Mouse (Mus musculus): ENCODE data around the gene Fgfr2. TPM values are rescaled to one million over a fixed set of nuclear protein-coding genes. Genes with fewer than 3 reads are reported as not detected.

Gene Fgfr2
- total RNA-seq, 1 experiment = 37.5 TPM

GRCm38 (mm10) chr7:132894841-132895555 lies 228.2 kb downstream of the Fgfr2 start:
- no peaks in the 10 kb centered on the region for H3K36me3 ChIP-seq (ENCODE audit: control insufficient read depth, insufficient read depth, low read length, poor library complexity, severe bottlenecking)
- H3K4me3 ChIP-seq (ENCODE audit: insufficient read depth in 1 of 2, low read depth in 1 of 2, low read length in 2 of 2, poor library complexity in 1 of 2, severe bottlenecking in 1 of 2) = no peak overlapping the region
- H3K4me1 ChIP-seq (ENCODE audit: control insufficient read depth in 2 of 2, insufficient read depth in 2 of 2, low read length in 2 of 2, poor library complexity in 1 of 2) = peaks cover 0 to 6% of the 10 kb centered on the region in 2 experiments; a peak in 1 of 4 replicates
- no peak for DNase-seq (ENCODE audit: low read depth, low spot score)
- no peak overlapping the region for H3K27ac ChIP-seq (ENCODE audit: insufficient read depth, low read depth, low read length, poor library complexity, severe bottlenecking)
- TF ChIP-seq ZC3H11A (IDR thresholded peaks at IDR 0.05; ENCODE audit: borderline replicate concordance, low read depth, low read length) (no peak), ZNF384 (IDR thresholded peaks at IDR 0.05; ENCODE audit: low read depth, low read length) (no peak), MAFK (IDR thresholded peaks at IDR 0.05; ENCODE audit: insufficient read depth, low read depth, low read length) (no peak), CHD2 (IDR thresholded peaks at IDR 0.05; ENCODE audit: low read depth, low read length) (no peak), HCFC1 (IDR thresholded peaks at IDR 0.05; ENCODE audit: borderline replicate concordance, insufficient read depth, low read length) (no peak)
- no peaks in the 10 kb centered on the region for H3K9me3 ChIP-seq (ENCODE audit: control insufficient read depth, insufficient read depth, low read depth, low read length)
- in situ Hi-C loops (cut with MboI; ENCODE audit: low sequenced_read_pairs in 2 of 2, unreplicated experiment in 2 of 2) = loop anchor here (5.0 to 25.0 kb wide), 3 partner anchors 233 to 658 kb away; no protein-coding TSS in a partner anchor
- H3K9ac ChIP-seq (ENCODE audit: insufficient read depth, low read depth, low read length, poor library complexity, severe bottlenecking) = no peak overlapping the region

- H3K4me3 ChIP-seq (ENCODE audit: insufficient read depth in 1 of 2, low read depth in 1 of 2, low read length in 2 of 2, poor library complexity in 1 of 2, severe bottlenecking in 1 of 2) = no peak overlapping the region
- no peaks in the 10 kb centered on the region for H3K36me3 ChIP-seq (ENCODE audit: control insufficient read depth, insufficient read depth, low read length, poor library complexity, severe bottlenecking)
- H3K9me3 ChIP-seq (ENCODE audit: control insufficient read depth, insufficient read depth, low read depth, low read length) = no peaks in the 10 kb centered on the region
- no peak for DNase-seq (ENCODE audit: low read depth, low spot score)
- H3K27ac ChIP-seq (ENCODE audit: insufficient read depth, low read depth, low read length, poor library complexity, severe bottlenecking) = no peak overlapping the region
- no peak overlapping the region for H3K9ac ChIP-seq (ENCODE audit: insufficient read depth, low read depth, low read length, poor library complexity, severe bottlenecking)
- in situ Hi-C loops (cut with MboI; ENCODE audit: low sequenced_read_pairs in 2 of 2, unreplicated experiment in 2 of 2) = loop anchor here (25.0 kb wide), 2 partner anchors 231 to 656 kb away; no protein-coding TSS in a partner anchor
- no peak for TF ChIP-seq MAFK (IDR thresholded peaks at IDR 0.05; ENCODE audit: insufficient read depth, low read depth, low read length)
- no peak for TF ChIP-seq ZNF384 (IDR thresholded peaks at IDR 0.05; ENCODE audit: low read depth, low read length)
- TF ChIP-seq CHD2 (IDR thresholded peaks at IDR 0.05; ENCODE audit: low read depth, low read length) = no peak
- TF ChIP-seq ZC3H11A (IDR thresholded peaks at IDR 0.05; ENCODE audit: borderline replicate concordance, low read depth, low read length) = no peak
- TF ChIP-seq HCFC1 (IDR thresholded peaks at IDR 0.05; ENCODE audit: borderline replicate concordance, insufficient read depth, low read length) = no peak
- peaks cover 0 to 6% of the 10 kb centered on the region in 2 experiments; a peak in 1 of 4 replicates for H3K4me1 ChIP-seq (ENCODE audit: control insufficient read depth in 2 of 2, insufficient read depth in 2 of 2, low read length in 2 of 2, poor library complexity in 1 of 2)
Measured at GRCm38 (mm10) chr7:132893336-132893735, 229.8 kb downstream of the Fgfr2 start.

DNA sequence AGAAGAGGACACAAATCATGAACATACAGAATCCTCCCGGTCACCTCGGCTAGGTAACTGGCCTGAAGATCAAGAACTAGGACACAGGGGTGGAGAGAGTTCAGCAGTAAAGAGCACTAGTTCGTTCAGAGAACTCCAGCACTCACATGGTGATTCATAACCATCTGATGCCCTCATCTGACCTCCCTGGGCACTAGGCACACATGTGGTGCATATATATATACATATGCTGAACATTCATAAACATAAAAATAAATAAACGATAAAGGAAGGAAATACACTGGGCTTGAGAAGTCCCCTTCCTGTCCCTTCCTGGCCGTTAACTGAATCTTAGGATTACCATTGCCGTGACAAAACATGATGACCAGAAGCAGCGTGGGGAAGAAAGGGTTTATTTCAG lies 230.3 kb downstream of the Fgfr2 start:
- H3K4me3 ChIP-seq (ENCODE audit: insufficient read depth in 1 of 2, low read depth in 1 of 2, low read length in 2 of 2, poor library complexity in 1 of 2, severe bottlenecking in 1 of 2) = no peak overlapping the region
- H3K36me3 ChIP-seq (ENCODE audit: control insufficient read depth, insufficient read depth, low read length, poor library complexity, severe bottlenecking) = no peaks in the 10 kb centered on the region
- TF ChIP-seq ZC3H11A (IDR thresholded peaks at IDR 0.05; ENCODE audit: borderline replicate concordance, low read depth, low read length) = no peak
- TF ChIP-seq HCFC1 (IDR thresholded peaks at IDR 0.05; ENCODE audit: borderline replicate concordance, insufficient read depth, low read length) = no peak
- TF ChIP-seq MAFK (IDR thresholded peaks at IDR 0.05; ENCODE audit: insufficient read depth, low read depth, low read length) = no peak
- no peak for TF ChIP-seq CHD2 (IDR thresholded peaks at IDR 0.05; ENCODE audit: low read depth, low read length)
- no peak for TF ChIP-seq ZNF384 (IDR thresholded peaks at IDR 0.05; ENCODE audit: low read depth, low read length)
- no peak overlapping the region for H3K27ac ChIP-seq (ENCODE audit: insufficient read depth, low read depth, low read length, poor library complexity, severe bottlenecking)
- H3K9ac ChIP-seq (ENCODE audit: insufficient read depth, low read depth, low read length, poor library complexity, severe bottlenecking) = no peak overlapping the region
- DNase-seq (ENCODE audit: low read depth, low spot score) = no peak
- peaks cover 0 to 6% of the 10 kb centered on the region in 2 experiments; a peak in 1 of 4 replicates for H3K4me1 ChIP-seq (ENCODE audit: control insufficient read depth in 2 of 2, insufficient read depth in 2 of 2, low read length in 2 of 2, poor library complexity in 1 of 2)
- no peaks in the 10 kb centered on the region for H3K9me3 ChIP-seq (ENCODE audit: control insufficient read depth, insufficient read depth, low read depth, low read length)
- in situ Hi-C loops (cut with MboI; ENCODE audit: low sequenced_read_pairs in 2 of 2, unreplicated experiment in 2 of 2) = loop anchor here (25.0 kb wide), 2 partner anchors 231 to 656 kb away; no protein-coding TSS in a partner anchor

DNA sequence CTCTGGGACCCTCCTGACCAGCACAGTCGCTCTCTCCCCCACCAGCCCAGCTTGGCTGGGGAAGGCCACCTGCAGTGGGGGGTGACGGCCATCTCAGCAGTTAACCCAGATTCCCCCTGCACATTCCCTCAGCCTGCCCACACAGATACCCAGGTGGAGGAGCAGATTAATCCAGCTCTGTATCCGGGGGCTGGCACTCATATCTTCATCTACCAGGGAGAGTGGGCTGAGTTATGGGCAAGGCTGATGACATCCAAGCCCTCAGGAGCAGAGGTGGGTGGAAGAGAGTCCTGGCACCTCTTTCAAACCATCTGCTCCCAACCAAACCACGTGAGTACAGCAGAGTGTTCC lies 230.9 kb downstream of the Fgfr2 start:
- H3K4me3 ChIP-seq (ENCODE audit: insufficient read depth in 1 of 2, low read depth in 1 of 2, low read length in 2 of 2, poor library complexity in 1 of 2, severe bottlenecking in 1 of 2) = no peak overlapping the region
- no peak overlapping the region for H3K27ac ChIP-seq (ENCODE audit: insufficient read depth, low read depth, low read length, poor library complexity, severe bottlenecking)
- no peak for DNase-seq (ENCODE audit: low read depth, low spot score)
- no peak for TF ChIP-seq CHD2 (IDR thresholded peaks at IDR 0.05; ENCODE audit: low read depth, low read length)
- TF ChIP-seq ZNF384 (IDR thresholded peaks at IDR 0.05; ENCODE audit: low read depth, low read length) = no peak
- TF ChIP-seq ZC3H11A (IDR thresholded peaks at IDR 0.05; ENCODE audit: borderline replicate concordance, low read depth, low read length) = no peak
- no peak for TF ChIP-seq HCFC1 (IDR thresholded peaks at IDR 0.05; ENCODE audit: borderline replicate concordance, insufficient read depth, low read length)
- TF ChIP-seq MAFK (IDR thresholded peaks at IDR 0.05; ENCODE audit: insufficient read depth, low read depth, low read length) = no peak
- peaks cover 0 to 6% of the 10 kb centered on the region in 2 experiments; a peak in 1 of 4 replicates for H3K4me1 ChIP-seq (ENCODE audit: control insufficient read depth in 2 of 2, insufficient read depth in 2 of 2, low read length in 2 of 2, poor library complexity in 1 of 2)
- H3K36me3 ChIP-seq (ENCODE audit: control insufficient read depth, insufficient read depth, low read length, poor library complexity, severe bottlenecking) = no peaks in the 10 kb centered on the region
- H3K9ac ChIP-seq (ENCODE audit: insufficient read depth, low read depth, low read length, poor library complexity, severe bottlenecking) = no peak overlapping the region
- H3K9me3 ChIP-seq (ENCODE audit: control insufficient read depth, insufficient read depth, low read depth, low read length) = no peaks in the 10 kb centered on the region
- in situ Hi-C loops (cut with MboI; ENCODE audit: low sequenced_read_pairs in 2 of 2, unreplicated experiment in 2 of 2) = loop anchor here (25.0 kb wide), 2 partner anchors 230 to 655 kb away; no protein-coding TSS in a partner anchor
